Mouse (Mus musculus) adrenal gland (tissue): ENCODE results near the gene Hectd4.
"Not testable (repeated sequence)": the region's sequence is repeated elsewhere in the genome, so short reads cannot be mapped to it uniquely, and the experiment has no call there.

Experiments used
- intact Hi-C: fragments of 180-260 bp; cut with DNase I; formaldehyde crosslinking; loops from one replicate; pipeline ENCODE4 v1.15.1; 2025

The Hectd4 gene

GRCm38 (mm10) chr5:121276808-121277207 is 56.8 kb downstream of the Hectd4 start:
- intact Hi-C loops: no loop called here

GRCm38 (mm10) chr5:121280456-121280855 is 60.4 kb downstream of the Hectd4 start:
- intact Hi-C loops: no loop called here

- intact Hi-C loops: no loop called here
Measured at GRCm38 (mm10) chr5:121283051-121283450, 63.0 kb downstream of the Hectd4 start.

GRCm38 (mm10) chr5:121284816-121285215 is 64.8 kb downstream of the Hectd4 start:
- intact Hi-C loops: no loop called here

GRCm38 (mm10) chr5:121287213-121287612 is 67.2 kb downstream of the Hectd4 start:
- intact Hi-C loops: no loop called here

GRCm38 (mm10) chr5:121290289-121290688 is 70.3 kb downstream of the Hectd4 start:
- intact Hi-C loops: no loop called here

GRCm38 (mm10) chr5:121292309-121293165 is 72.5 kb downstream of the Hectd4 start:
- intact Hi-C loops: no loop called here

- intact Hi-C loops: no loop called here
Measured at GRCm38 (mm10) chr5:121305009-121305408, 85.0 kb downstream of the Hectd4 start.

- intact Hi-C loops: no loop called here
Measured at GRCm38 (mm10) chr5:121307620-121308019, 87.6 kb downstream of the Hectd4 start.

- intact Hi-C loops: no loop called here
Measured at GRCm38 (mm10) chr5:121311576-121311975, 91.6 kb downstream of the Hectd4 start.

GRCm38 (mm10) chr5:121313764-121314474 is 93.9 kb downstream of the Hectd4 start:
- intact Hi-C loops: no loop called here

GRCm38 (mm10) chr5:121326079-121326805 is 106.2 kb downstream of the Hectd4 start:
- intact Hi-C loops: no loop called here

- intact Hi-C loops: no loop called here
Measured at GRCm38 (mm10) chr5:121329333-121330058, 109.5 kb downstream of the Hectd4 start.

GRCm38 (mm10) chr5:121330154-121330816 is 110.3 kb downstream of the Hectd4 start:
- intact Hi-C loops: not testable (repeated sequence)

GRCm38 (mm10) chr5:121331731-121332130 is 111.7 kb downstream of the Hectd4 start:
- intact Hi-C loops: no loop called here

- intact Hi-C loops: no loop called here
Measured at GRCm38 (mm10) chr5:121333976-121334375, 114.0 kb downstream of the Hectd4 start.

GRCm38 (mm10) chr5:121334454-121334853 is 114.4 kb downstream of the Hectd4 start:
- intact Hi-C loops: no loop called here

GRCm38 (mm10) chr5:121335426-121335825 is 115.4 kb downstream of the Hectd4 start:
- intact Hi-C loops: no loop called here

GRCm38 (mm10) chr5:121336009-121336408 is 116.0 kb downstream of the Hectd4 start:
- intact Hi-C loops: no loop called here

GRCm38 (mm10) chr5:121336776-121337175 is 116.8 kb downstream of the Hectd4 start:
- intact Hi-C loops: no loop called here
